Mouse (Mus musculus) C2C12 (cell line): ENCODE data around the gene Guca2a.

ENCODE experiments used
- CTCF ChIP-seq: IDR thresholded peaks from one replicate; pipeline ENCODE4 v1.5.1; 2011; ENCODE audit not compliant: control insufficient read depth, insufficient read depth, insufficient read length
- MYOG ChIP-seq: IDR thresholded peaks from one replicate; pipeline ENCODE4 v1.6.1; 2011; ENCODE audit not compliant: control insufficient read depth, insufficient read length; ENCODE audit errors: extremely low read depth

- TF ChIP-seq CTCF (no peak), MYOG (no peak)
Measured at GRCm38 (mm10) chr4:119590027-119590426, 47.5 kb upstream of the Guca2a start.
